Mouse (Mus musculus): ENCODE data around the gene Ttc17. TPM values are rescaled to one million over a fixed set of nuclear protein-coding genes. Genes with fewer than 3 reads are reported as not detected.
"Not testable (repeated sequence)": the region's sequence is repeated elsewhere in the genome, so short reads cannot be mapped to it uniquely, and the experiment has no call there.

Gene Ttc17
- polyA plus RNA-seq, 1 experiment from 2014 or later = 12.9 TPM

- no peaks in the 10 kb centered on the region for H3K9me3 ChIP-seq
- H3K27me3 ChIP-seq (ENCODE audit: insufficient read depth, poor library complexity, severe bottlenecking) = no peaks in the 10 kb centered on the region
- no peak overlapping the region for H3K27ac ChIP-seq
- WGBS = 82% methylated on average over 7 of the region's 7 CpGs
- no peak for DNase-seq (ENCODE audit: low spot score)
- H3K36me3 ChIP-seq = 0 out of 2 replicates have a peak, but pooled peaks cover 6% of the 10 kb centered on the region
- no peak overlapping the region for H3K4me3 ChIP-seq
- H3K4me1 ChIP-seq = peaks cover 19% of the 10 kb centered on the region
These were observed 4.4 kb downstream of the Ttc17 start for GRCm38 (mm10) chr2:94402096-94402495.

DNA sequence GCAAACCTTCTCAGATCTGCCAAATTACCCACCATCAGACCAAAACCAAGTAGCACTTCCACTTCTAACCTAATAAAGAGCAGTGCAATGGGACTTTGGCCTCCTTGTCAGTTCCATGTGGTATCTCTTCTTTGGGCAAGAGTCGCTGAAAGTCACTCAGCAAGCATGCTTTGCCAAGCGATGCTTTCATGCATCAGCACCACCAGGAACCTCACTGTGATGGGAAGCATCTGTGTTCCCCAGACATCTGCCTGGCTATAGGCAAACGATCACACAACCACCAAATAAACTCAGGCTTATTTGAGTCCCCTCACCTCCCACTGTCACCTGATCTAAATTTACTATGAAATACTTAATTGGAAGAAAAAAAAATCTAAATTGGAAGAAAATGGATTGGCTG lies 5.5 kb downstream of the Ttc17 start:
- Histone ChIP-seq H3K4me3 (no peak overlapping the region), H3K27ac (no peak overlapping the region), H3K27me3 (ENCODE audit: insufficient read depth, poor library complexity, severe bottlenecking) (no peaks in the 10 kb centered on the region), H3K4me1 (peaks cover 20% of the 10 kb centered on the region), H3K9me3 (no peaks in the 10 kb centered on the region), H3K36me3 (0 out of 2 replicates have a peak, but pooled peaks cover 6% of the 10 kb centered on the region)
- 90% methylated on average over 3 of the region's 3 CpGs for WGBS
- DNase-seq (ENCODE audit: low spot score) = no peak

- no peak overlapping the region; the same call in 1 of the 2 replicates for H3K27ac ChIP-seq
- no peak overlapping the region for H3K4me3 ChIP-seq
- no peaks in the 10 kb centered on the region for H3K9me3 ChIP-seq
- peaks cover 17% of the 10 kb centered on the region for H3K4me1 ChIP-seq
- H3K36me3 ChIP-seq = 0 out of 2 replicates have a peak, but pooled peaks cover 6% of the 10 kb centered on the region
- WGBS = 73% methylated on average over 8 of the region's 8 CpGs
- H3K27me3 ChIP-seq (ENCODE audit: insufficient read depth, poor library complexity, severe bottlenecking) = no peaks in the 10 kb centered on the region
- no peak for DNase-seq (ENCODE audit: low spot score)
These were observed 8.1 kb downstream of the Ttc17 start for GRCm38 (mm10) chr2:94398138-94398970.

- WGBS = 86% methylated on average over 5 of the region's 5 CpGs
- DNase-seq (ENCODE audit: low spot score) = no peak
- Histone ChIP-seq H3K27me3 (ENCODE audit: insufficient read depth, poor library complexity, severe bottlenecking) (no peaks in the 10 kb centered on the region), H3K4me3 (no peak overlapping the region), H3K9me3 (no peaks in the 10 kb centered on the region), H3K4me1 (peaks cover 17% of the 10 kb centered on the region), H3K27ac (no peak overlapping the region), H3K36me3 (no peaks in the 10 kb centered on the region)
These were observed 9.0 kb downstream of the Ttc17 start for GRCm38 (mm10) chr2:94397453-94397852.

DNA sequence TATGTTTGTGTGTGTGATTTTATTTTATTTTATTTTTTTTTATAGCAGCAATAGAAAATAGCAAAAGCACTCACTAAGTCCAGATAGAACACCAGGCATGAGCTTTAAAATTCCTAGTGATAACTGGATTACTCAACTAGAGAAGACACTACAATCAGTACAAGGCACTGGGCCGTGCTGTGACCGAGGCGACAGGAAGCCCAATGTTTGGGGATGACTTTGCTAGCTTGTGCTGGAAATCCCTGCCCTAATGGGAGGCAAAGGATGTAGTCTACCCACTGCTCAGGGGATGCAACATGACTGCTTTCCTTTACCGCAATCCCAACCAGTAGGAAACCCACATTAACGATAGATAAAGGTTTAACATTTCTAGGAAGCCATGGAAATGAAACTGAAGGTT lies 10.2 kb downstream of the Ttc17 start:
- Histone ChIP-seq H3K27me3 (ENCODE audit: insufficient read depth, poor library complexity, severe bottlenecking) (no peaks in the 10 kb centered on the region), H3K9me3 (no peaks in the 10 kb centered on the region), H3K4me1 (peaks cover 17% of the 10 kb centered on the region), H3K27ac (no peak overlapping the region), H3K4me3 (no peak overlapping the region), H3K36me3 (no peaks in the 10 kb centered on the region)
- DNase-seq (ENCODE audit: low spot score) = no peak
- WGBS = 79% methylated on average over 5 of the region's 5 CpGs

- not testable (repeated sequence) for H3K36me3 ChIP-seq; DNase-seq (ENCODE audit: low spot score); H3K27me3 ChIP-seq (ENCODE audit: insufficient read depth, poor library complexity, severe bottlenecking); H3K4me3 ChIP-seq; H3K9me3 ChIP-seq; H3K27ac ChIP-seq
- WGBS = 94% methylated on average over 12 of the region's 12 CpGs
- H3K4me1 ChIP-seq = peaks cover 19% of the 10 kb centered on the region
These were observed 15.4 kb downstream of the Ttc17 start for GRCm38 (mm10) chr2:94391127-94391526.

- DNase-seq (ENCODE audit: low spot score) = no peak
- Histone ChIP-seq H3K27ac (no peak overlapping the region), H3K4me1 (peaks cover 13% of the 10 kb centered on the region), H3K9me3 (no peaks in the 10 kb centered on the region), H3K4me3 (no peak overlapping the region), H3K27me3 (ENCODE audit: insufficient read depth, poor library complexity, severe bottlenecking) (no peaks in the 10 kb centered on the region), H3K36me3 (peaks cover 17% of the 10 kb centered on the region; the same call in 1 of the 2 replicates)
- WGBS = 49% methylated on average over 9 of the region's 9 CpGs
These were observed 17.5 kb downstream of the Ttc17 start for GRCm38 (mm10) chr2:94389000-94389399.

- no peaks in the 10 kb centered on the region for H3K27me3 ChIP-seq (ENCODE audit: insufficient read depth, poor library complexity, severe bottlenecking)
- H3K4me1 ChIP-seq = peaks cover 13% of the 10 kb centered on the region
- 85% methylated on average over 5 of the region's 5 CpGs for WGBS
- no peak overlapping the region for H3K27ac ChIP-seq
- no peak for DNase-seq (ENCODE audit: low spot score)
- peaks cover 27% of the 10 kb centered on the region for H3K36me3 ChIP-seq
- H3K9me3 ChIP-seq = no peaks in the 10 kb centered on the region
- H3K4me3 ChIP-seq = no peak overlapping the region
These were observed 18.6 kb downstream of the Ttc17 start for GRCm38 (mm10) chr2:94387846-94388245.

- not testable (repeated sequence) for H3K4me3 ChIP-seq; H3K27me3 ChIP-seq (ENCODE audit: insufficient read depth, poor library complexity, severe bottlenecking); H3K27ac ChIP-seq; H3K9me3 ChIP-seq; DNase-seq (ENCODE audit: low spot score)
- WGBS = 89% methylated on average over 10 of the region's 10 CpGs
- Histone ChIP-seq H3K36me3 (peaks cover 39% of the 10 kb centered on the region), H3K4me1 (peaks cover 12% of the 10 kb centered on the region)
These were observed 22.0 kb downstream of the Ttc17 start for GRCm38 (mm10) chr2:94384483-94384882.

GRCm38 (mm10) chr2:94381057-94381647 lies 25.3 kb downstream of the Ttc17 start:
- H3K4me1 ChIP-seq = no peaks in the 10 kb centered on the region

DNA sequence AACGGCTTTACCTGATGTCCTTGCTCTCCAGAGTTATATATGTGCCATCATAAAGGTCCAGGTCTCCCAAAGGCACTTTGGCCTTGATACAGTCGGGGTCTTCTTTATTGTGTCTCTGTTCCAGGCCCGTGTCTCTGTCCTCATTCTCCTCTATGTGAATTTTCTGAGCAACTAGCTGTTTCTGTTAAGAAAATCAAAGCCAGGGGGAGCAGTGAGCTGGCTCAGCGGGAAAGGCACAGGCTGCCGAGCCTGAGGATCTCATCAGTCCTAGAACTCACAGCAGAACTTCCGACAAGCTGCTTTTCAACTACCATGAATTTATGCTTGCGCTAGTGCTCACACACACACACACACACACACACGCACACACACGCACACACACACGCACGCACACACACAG lies 27.8 kb downstream of the Ttc17 start:
- Histone ChIP-seq H3K4me3 (no peak overlapping the region), H3K4me1 (no peaks in the 10 kb centered on the region), H3K36me3 (peaks cover 61% of the 10 kb centered on the region), H3K27me3 (ENCODE audit: insufficient read depth, poor library complexity, severe bottlenecking) (no peaks in the 10 kb centered on the region), H3K27ac (no peak overlapping the region), H3K9me3 (no peaks in the 10 kb centered on the region)
- WGBS = 84% methylated on average over 11 of the region's 11 CpGs
- DNase-seq (ENCODE audit: low spot score) = no peak

More at GRCm38 (mm10) chr2:94381057-94381647, 25.3 kb downstream of the Ttc17 start:
- Histone ChIP-seq H3K4me3 (no peak overlapping the region), H3K27ac (no peak overlapping the region), H3K36me3 (peaks cover 54% of the 10 kb centered on the region), H3K9me3 (no peaks in the 10 kb centered on the region), H3K27me3 (ENCODE audit: insufficient read depth, poor library complexity, severe bottlenecking) (no peaks in the 10 kb centered on the region)
- WGBS = 70% methylated on average over 2 of the region's 2 CpGs
- no peak for DNase-seq (ENCODE audit: low spot score)

- peaks cover 80% of the 10 kb centered on the region for H3K36me3 ChIP-seq
- no peak for DNase-seq (ENCODE audit: low spot score)
These were observed 35.4 kb downstream of the Ttc17 start for GRCm38 (mm10) chr2:94371093-94371492.

DNA sequence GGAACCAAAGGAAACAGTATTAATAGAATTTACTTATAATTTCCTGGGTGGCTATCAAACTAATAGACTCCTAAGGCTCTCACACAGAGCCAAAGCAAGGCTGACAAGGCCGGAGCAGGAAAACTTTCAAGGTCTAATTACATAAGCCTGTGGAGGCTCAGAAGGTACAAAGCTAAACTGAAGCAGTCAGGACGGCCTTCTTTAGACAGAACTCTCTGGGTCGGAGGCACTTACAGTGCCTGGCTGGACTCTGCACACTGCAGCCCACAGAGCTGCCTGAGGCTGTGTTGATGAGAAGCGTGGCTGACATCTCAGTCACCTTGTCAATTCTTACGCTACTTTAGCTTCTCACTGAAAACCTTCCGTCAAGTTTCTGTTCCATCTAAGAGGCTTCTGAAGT lies 42.7 kb downstream of the Ttc17 start:
- H3K36me3 ChIP-seq = peaks cover 71% of the 10 kb centered on the region

More at GRCm38 (mm10) chr2:94371093-94371492, 35.4 kb downstream of the Ttc17 start:
- no peak overlapping the region for H3K27ac ChIP-seq
- H3K4me3 ChIP-seq = no peak overlapping the region
- H3K9me3 ChIP-seq = no peaks in the 10 kb centered on the region
- H3K4me1 ChIP-seq = no peaks in the 10 kb centered on the region
- 78% methylated on average over 6 of the region's 6 CpGs for WGBS
- no peaks in the 10 kb centered on the region for H3K27me3 ChIP-seq (ENCODE audit: insufficient read depth, poor library complexity, severe bottlenecking)

More for the DNA sequence above, 42.7 kb downstream of the Ttc17 start:
- H3K4me1 ChIP-seq = no peaks in the 10 kb centered on the region
- H3K27me3 ChIP-seq (ENCODE audit: insufficient read depth, poor library complexity, severe bottlenecking) = no peaks in the 10 kb centered on the region
- 88% methylated on average over 6 of the region's 6 CpGs for WGBS
- no peak overlapping the region for H3K27ac ChIP-seq
- H3K4me3 ChIP-seq = no peak overlapping the region
- no peak for DNase-seq (ENCODE audit: low spot score)
- no peaks in the 10 kb centered on the region; the same call in 1 of the 2 replicates for H3K9me3 ChIP-seq
